Mouse (Mus musculus) embryonic facial prominence, embryonic 11.5 days (tissue): ENCODE data around the gene Psd. TPM values are rescaled to one million over a fixed set of nuclear protein-coding genes. Genes with fewer than 3 reads are reported as not detected.

Experiments
- ATAC-seq: fragments of 200-750 bp; cut with Nextera tagmentation; replicated peaks from 2 replicates; pipeline ENCODE4 v1.8.0; 2017; ENCODE audit warnings: low read depth; ENCODE audit not compliant: insufficient number of reproducible peaks, low FRiP score, low TSS enrichment
- DNase-seq: peaks from one replicate; pipeline ENCODE4 v3.0.0-alpha.2; 2015; ENCODE audit warnings: low spot score
- H3K27ac ChIP-seq: fragments of 300-500 bp; sonication (generic); replicated peaks from 2 replicates; pipeline ENCODE4 v1.5.1; 2014; ENCODE audit warnings: mild to moderate bottlenecking, low read depth, low read length, control low read depth
- H3K27me3 ChIP-seq: fragments of 300-500 bp; sonication (generic); 2 replicates; pipeline ENCODE4 v1.6.1; 2014; ENCODE audit warnings: mild to moderate bottlenecking, low read length, moderate library complexity, mixed read lengths; ENCODE audit not compliant: control insufficient read depth, insufficient read depth
- H3K36me3 ChIP-seq: fragments of 300-500 bp; sonication (generic); replicated peaks from 2 replicates; pipeline ENCODE4 v1.6.1; 2014; ENCODE audit warnings: low read depth, mild to moderate bottlenecking, low read length, moderate library complexity, mixed read lengths; ENCODE audit not compliant: control insufficient read depth, insufficient read depth
- H3K4me1 ChIP-seq: fragments of 300-500 bp; sonication (generic); 2 replicates; pipeline ENCODE4 v1.6.1; 2014; ENCODE audit warnings: low read length, mixed read lengths; ENCODE audit not compliant: control insufficient read depth, insufficient read depth
- H3K4me2 ChIP-seq: fragments of 300-500 bp; sonication (generic); 2 replicates; pipeline ENCODE4 v1.6.1; 2014; ENCODE audit warnings: low read depth, mild to moderate bottlenecking, control low read depth, low read length, moderate library complexity
- H3K4me3 ChIP-seq: fragments of 300-500 bp; sonication (generic); 2 replicates; pipeline ENCODE4 v1.5.1; 2014; ENCODE audit warnings: low read depth, low read length, control low read depth
- H3K9ac ChIP-seq: fragments of 300-500 bp; sonication (generic); replicated peaks from 2 replicates; pipeline ENCODE4 v1.6.1; 2014; ENCODE audit warnings: mild to moderate bottlenecking, control low read depth, low read length
- H3K9me3 ChIP-seq: fragments of 300-500 bp; sonication (generic); replicated peaks from 2 replicates; pipeline ENCODE4 v1.6.1; 2016; ENCODE audit warnings: mild to moderate bottlenecking, low read length, inconsistent platforms, mixed read lengths; ENCODE audit not compliant: control insufficient read depth
- WGBS: fragments of 180-500 bp; shearing (Covaris S2); extraction: QIAGEN DNeasy Blood & Tissue Kit; methylation state at CpG from one replicate; pipeline ENCODE4 v1.1.7; 2014; 5-methylcytosine and 5-hydroxymethylcytosine counted together
- polyA plus RNA-seq: library from polyadenylated mRNA; unstranded; fragments of >200 nt; fragmentation: Nextera tagmentation; extraction: Ambion mirVana; gene quantifications from 2 replicates; pipeline ENCODE4 v1.2.1, GENCODE M21; 2014

The Psd gene
- polyA plus RNA-seq, 1 experiment from 2014 or later = 5.0 TPM

- Histone ChIP-seq H3K9me3 (no peaks in the 10 kb centered on the region), H3K27ac (no peak overlapping the region), H3K4me1 (peaks cover 8% of the 10 kb centered on the region; the same call in 1 of the 2 replicates), H3K36me3 (no peaks in the 10 kb centered on the region), H3K4me2 (no peak overlapping the region), H3K27me3 (no peaks in the 10 kb centered on the region), H3K9ac (no peak overlapping the region), H3K4me3 (no peak overlapping the region)
- DNase-seq = no peak
- no peak for ATAC-seq
- 91% methylated on average over 3 of the region's 3 CpGs for WGBS
Measured at GRCm38 (mm10) chr19:46333906-46334305, 7.0 kb upstream of the Psd start.

- ATAC-seq = no peak
- Histone ChIP-seq H3K4me1 (peaks cover 7% of the 10 kb centered on the region; the same call in 1 of the 2 replicates), H3K27me3 (no peaks in the 10 kb centered on the region), H3K36me3 (no peaks in the 10 kb centered on the region), H3K27ac (no peak overlapping the region), H3K9ac (no peak overlapping the region), H3K9me3 (no peaks in the 10 kb centered on the region), H3K4me2 (no peak overlapping the region), H3K4me3 (no peak overlapping the region)
- no peak for DNase-seq
- 36% methylated on average over 7 of the region's 7 CpGs for WGBS
Measured at GRCm38 (mm10) chr19:46332721-46333339, 5.9 kb upstream of the Psd start.

- 82% methylated on average over 3 of the region's 3 CpGs for WGBS
- peaks cover 1% of the 10 kb centered on the region for H3K27me3 ChIP-seq
- H3K9me3 ChIP-seq = no peaks in the 10 kb centered on the region
- H3K4me3 ChIP-seq = no peak overlapping the region
- no peak overlapping the region for H3K27ac ChIP-seq
- H3K36me3 ChIP-seq = no peaks in the 10 kb centered on the region
- H3K4me1 ChIP-seq = peaks cover 3% of the 10 kb centered on the region; the same call in 1 of the 2 replicates
- no peak overlapping the region for H3K4me2 ChIP-seq
- no peak overlapping the region for H3K9ac ChIP-seq
- no peak for DNase-seq
- ATAC-seq = no peak
Measured at GRCm38 (mm10) chr19:46331936-46332335, 5.0 kb upstream of the Psd start.

- no peak overlapping the region for H3K9ac ChIP-seq
- H3K4me3 ChIP-seq = no peak overlapping the region
- no peaks in the 10 kb centered on the region for H3K36me3 ChIP-seq
- DNase-seq (no peak), ATAC-seq (no peak)
- no peak overlapping the region for H3K4me2 ChIP-seq
- peaks cover 3% of the 10 kb centered on the region; the same call in 1 of the 2 replicates for H3K4me1 ChIP-seq
- WGBS = 88% methylated on average over 14 of the region's 14 CpGs
- H3K27me3 ChIP-seq = peaks cover 7% of the 10 kb centered on the region
- H3K27ac ChIP-seq = no peak overlapping the region
- H3K9me3 ChIP-seq = no peaks in the 10 kb centered on the region
Measured at GRCm38 (mm10) chr19:46331326-46331725, 4.4 kb upstream of the Psd start.

GRCm38 (mm10) chr19:46330696-46331095 is 3.7 kb upstream of the Psd start:
- no peaks in the 10 kb centered on the region for H3K9me3 ChIP-seq
- H3K9ac ChIP-seq = no peak overlapping the region
- no peak for DNase-seq
- H3K27ac ChIP-seq = no peak overlapping the region
- H3K27me3 ChIP-seq = peaks cover 13% of the 10 kb centered on the region
- H3K4me2 ChIP-seq = no peak overlapping the region
- 87% methylated on average over 12 of the region's 12 CpGs for WGBS
- H3K4me1 ChIP-seq = peaks cover 3% of the 10 kb centered on the region; the same call in 1 of the 2 replicates
- ATAC-seq = no peak
- no peak overlapping the region for H3K4me3 ChIP-seq
- no peaks in the 10 kb centered on the region for H3K36me3 ChIP-seq

- 5% methylated on average over 16 of the region's 16 CpGs for WGBS
- H3K9me3 ChIP-seq = no peaks in the 10 kb centered on the region
- H3K4me3 ChIP-seq = no peak overlapping the region
- DNase-seq (peak; percentile 78), ATAC-seq (0 out of 2 replicates have a peak, but pooled peaks have one; percentile 11)
- peak overlapping the region; percentile 13; the same call in 1 of the 2 replicates for H3K4me2 ChIP-seq
- H3K27me3 ChIP-seq = peaks cover 20% of the 10 kb centered on the region
- no peaks in the 10 kb centered on the region for H3K36me3 ChIP-seq
- H3K27ac ChIP-seq = no peak overlapping the region
- no peak overlapping the region; the same call in 1 of the 2 replicates for H3K9ac ChIP-seq
- peaks cover 3% of the 10 kb centered on the region; the same call in 1 of the 2 replicates for H3K4me1 ChIP-seq
Measured at GRCm38 (mm10) chr19:46329951-46330350, 3.0 kb upstream of the Psd start.

- Histone ChIP-seq H3K27me3 (peaks cover 28% of the 10 kb centered on the region), H3K9ac (peak overlapping the region; percentile 47), H3K9me3 (no peaks in the 10 kb centered on the region), H3K4me1 (peaks cover 3% of the 10 kb centered on the region; the same call in 1 of the 2 replicates), H3K4me2 (peak overlapping the region; percentile 95), H3K36me3 (no peaks in the 10 kb centered on the region), H3K4me3 (peak overlapping the region; percentile 65), H3K27ac (peak overlapping the region; percentile 49; the same call in 1 of the 2 replicates)
- ATAC-seq = no peak
- no peak for DNase-seq
- 1% methylated on average over 49 of the region's 54 CpGs for WGBS
Measured at GRCm38 (mm10) chr19:46329031-46329641, 2.2 kb upstream of the Psd start.
